Mouse (Mus musculus): ENCODE measurements at regions not wholly inside any gene's neighbourhood (a gene's known extent, or its start where the extent isn't known, plus 50 kb on each side); places are given as distances from the start of the nearest gene placed in this dataset.

DNA sequence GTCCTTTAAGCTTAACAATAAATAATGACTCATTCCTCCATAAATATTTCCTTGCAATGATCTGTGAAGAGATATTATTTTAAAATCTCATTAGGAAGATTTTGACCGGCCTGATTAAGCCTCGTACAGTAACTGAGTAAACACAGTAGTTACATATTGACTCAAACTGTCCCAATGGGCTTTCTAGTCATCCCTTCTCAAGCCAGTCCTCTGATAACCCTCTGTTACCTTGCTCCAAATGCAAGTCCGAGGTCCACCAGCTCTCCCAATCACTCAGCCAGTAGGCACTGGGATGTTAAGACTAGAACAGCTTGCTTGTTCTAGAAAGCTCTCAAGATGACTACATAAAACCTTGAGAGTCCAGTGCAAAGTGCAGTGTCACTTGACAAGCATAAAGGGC lies 160.6 kb downstream of the Pdcd6ip start:
- WGBS = 84% methylated on average over 3 of the region's 3 CpGs
- H3K27ac ChIP-seq (ENCODE audit: insufficient read depth, low read length) = no peak overlapping the region
- TF ChIP-seq POLR2A (IDR thresholded peaks at IDR 0.05; ENCODE audit: borderline replicate concordance, insufficient read depth, low read length) = no peak
- TF ChIP-seq CTCF (IDR thresholded peaks at IDR 0.05; ENCODE audit: borderline replicate concordance, insufficient read depth, low read depth, low read length) = no peak
- no peak overlapping the region for H3K4me3 ChIP-seq (replicated peaks; ENCODE audit: insufficient read depth, low read depth, low read length)
- no peaks in the 10 kb centered on the region for H3K4me1 ChIP-seq (ENCODE audit: control insufficient read depth, insufficient read depth, low read length)
- DNase-seq = no peak
- no peaks in the 10 kb centered on the region for H3K27me3 ChIP-seq (ENCODE audit: control insufficient read depth, insufficient read depth, low read length)

DNA sequence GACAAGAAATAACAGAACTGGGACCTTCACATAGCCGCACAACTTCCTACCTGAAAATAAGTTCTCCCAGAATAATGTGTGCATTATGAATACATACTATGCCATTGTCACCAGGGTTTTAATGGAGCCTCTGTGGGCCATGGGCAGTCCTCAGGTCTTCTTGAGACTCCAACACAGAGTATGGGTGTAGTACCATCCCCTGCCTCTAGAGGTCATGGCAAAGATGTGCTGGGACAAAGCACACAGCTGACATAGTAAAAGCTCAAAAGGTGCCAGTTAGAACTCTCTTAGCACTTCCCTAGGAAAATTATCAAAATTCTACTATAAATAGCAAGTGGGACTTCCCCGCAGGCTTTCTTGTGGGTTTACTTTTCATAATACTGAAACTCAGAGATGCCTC lies 179.5 kb downstream of the Pdcd6ip start:
- Histone ChIP-seq H3K4me1 (ENCODE audit: control insufficient read depth, insufficient read depth, low read length) (no peaks in the 10 kb centered on the region), H3K27ac (ENCODE audit: insufficient read depth, low read length) (no peak overlapping the region), H3K27me3 (ENCODE audit: control insufficient read depth, insufficient read depth, low read length) (no peaks in the 10 kb centered on the region), H3K4me3 (replicated peaks; ENCODE audit: insufficient read depth, low read depth, low read length) (no peak overlapping the region)
- no peak for DNase-seq
- WGBS = 79% methylated on average over 2 of the region's 2 CpGs
- TF ChIP-seq CTCF (IDR thresholded peaks at IDR 0.05; ENCODE audit: borderline replicate concordance, insufficient read depth, low read depth, low read length) (peak; percentile 59; the same call in 1 of the 2 replicates), POLR2A (IDR thresholded peaks at IDR 0.05; ENCODE audit: borderline replicate concordance, insufficient read depth, low read length) (no peak)

DNA sequence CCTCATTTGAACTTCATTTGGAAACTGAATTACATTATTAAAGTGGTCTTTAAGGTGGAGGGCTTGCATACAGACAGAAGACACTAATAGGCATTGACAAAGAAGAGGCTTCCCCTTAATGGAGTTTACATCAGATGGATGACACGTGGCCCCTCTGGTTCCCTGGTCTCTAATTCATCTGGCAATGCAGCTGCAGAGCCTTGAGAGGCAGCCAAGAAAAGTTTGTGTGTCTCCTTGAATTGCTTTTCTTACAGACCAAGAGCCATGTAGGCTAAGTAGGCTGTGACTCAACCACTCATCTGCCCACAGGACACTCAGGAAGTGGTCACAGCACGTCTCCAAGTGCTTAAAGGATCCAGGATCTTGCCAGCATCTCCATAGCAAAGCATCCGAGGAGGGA lies 183.8 kb downstream of the Pdcd6ip start:
- no peak for DNase-seq
- WGBS = 39% methylated on average over 3 of the region's 3 CpGs
- H3K4me3 ChIP-seq (replicated peaks; ENCODE audit: insufficient read depth, low read depth, low read length) = no peak overlapping the region
- H3K27ac ChIP-seq (ENCODE audit: insufficient read depth, low read length) = no peak overlapping the region
- TF ChIP-seq CTCF (IDR thresholded peaks at IDR 0.05; ENCODE audit: borderline replicate concordance, insufficient read depth, low read depth, low read length) (no peak), POLR2A (IDR thresholded peaks at IDR 0.05; ENCODE audit: borderline replicate concordance, insufficient read depth, low read length) (no peak)
- H3K4me1 ChIP-seq (ENCODE audit: control insufficient read depth, insufficient read depth, low read length) = no peaks in the 10 kb centered on the region
- H3K27me3 ChIP-seq (ENCODE audit: control insufficient read depth, insufficient read depth, low read length) = no peaks in the 10 kb centered on the region

DNA sequence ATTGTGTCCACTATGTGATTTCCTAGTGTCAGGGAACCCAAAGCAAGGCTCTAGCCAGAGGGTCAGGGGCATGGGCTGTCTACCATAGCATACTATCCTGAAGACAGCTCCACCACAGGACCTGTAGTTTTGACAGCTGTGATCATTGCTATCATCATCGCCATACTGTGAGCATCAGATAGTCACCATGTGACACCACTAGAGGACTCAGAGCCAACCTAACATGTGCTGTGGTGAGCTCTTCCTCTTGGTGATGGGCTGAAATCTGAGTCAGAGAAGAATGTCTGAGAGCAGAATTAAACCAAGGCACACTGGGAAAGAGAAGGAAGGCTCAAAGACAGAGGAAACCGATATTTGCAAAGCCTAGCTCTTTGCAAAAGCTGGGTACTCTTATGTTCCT lies 184.9 kb downstream of the Pdcd6ip start:
- H3K27me3 ChIP-seq (ENCODE audit: control insufficient read depth, insufficient read depth, low read length) = no peaks in the 10 kb centered on the region
- H3K4me3 ChIP-seq (replicated peaks; ENCODE audit: insufficient read depth, low read depth, low read length) = no peak overlapping the region
- DNase-seq = no peak
- 84% methylated on average over 2 of the region's 2 CpGs for WGBS
- no peaks in the 10 kb centered on the region for H3K4me1 ChIP-seq (ENCODE audit: control insufficient read depth, insufficient read depth, low read length)
- TF ChIP-seq POLR2A (IDR thresholded peaks at IDR 0.05; ENCODE audit: borderline replicate concordance, insufficient read depth, low read length) (no peak), CTCF (IDR thresholded peaks at IDR 0.05; ENCODE audit: borderline replicate concordance, insufficient read depth, low read depth, low read length) (no peak)
- no peak overlapping the region for H3K27ac ChIP-seq (ENCODE audit: insufficient read depth, low read length)

DNA sequence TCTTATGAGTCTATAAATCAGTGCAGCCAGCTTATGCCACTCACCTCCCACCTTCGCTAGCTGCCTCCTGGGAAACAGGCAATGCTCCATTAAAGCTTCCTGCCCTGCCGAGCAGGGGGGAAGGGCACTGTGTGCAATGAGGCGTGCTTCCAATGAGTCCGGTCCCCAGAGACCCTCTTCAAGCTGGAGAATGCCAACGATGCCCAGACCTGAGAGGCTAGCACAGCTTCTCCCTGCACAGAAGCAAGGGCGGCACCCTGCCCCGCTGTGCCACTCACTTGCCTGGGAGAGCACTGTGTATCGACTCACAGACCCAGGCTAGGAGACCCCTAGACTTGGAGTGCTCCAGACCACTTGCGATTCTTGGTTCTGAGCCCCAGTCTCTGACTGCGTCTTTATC lies 188.3 kb downstream of the Pdcd6ip start:
- Histone ChIP-seq H3K4me1 (ENCODE audit: control insufficient read depth, insufficient read depth, low read length) (no peaks in the 10 kb centered on the region), H3K27ac (ENCODE audit: insufficient read depth, low read length) (no peak overlapping the region), H3K4me3 (replicated peaks; ENCODE audit: insufficient read depth, low read depth, low read length) (no peak overlapping the region), H3K27me3 (ENCODE audit: control insufficient read depth, insufficient read depth, low read length) (no peaks in the 10 kb centered on the region)
- WGBS = 39% methylated on average over 10 of the region's 10 CpGs
- TF ChIP-seq CTCF (IDR thresholded peaks at IDR 0.05; ENCODE audit: borderline replicate concordance, insufficient read depth, low read depth, low read length) = no peak
- no peak for DNase-seq

DNA sequence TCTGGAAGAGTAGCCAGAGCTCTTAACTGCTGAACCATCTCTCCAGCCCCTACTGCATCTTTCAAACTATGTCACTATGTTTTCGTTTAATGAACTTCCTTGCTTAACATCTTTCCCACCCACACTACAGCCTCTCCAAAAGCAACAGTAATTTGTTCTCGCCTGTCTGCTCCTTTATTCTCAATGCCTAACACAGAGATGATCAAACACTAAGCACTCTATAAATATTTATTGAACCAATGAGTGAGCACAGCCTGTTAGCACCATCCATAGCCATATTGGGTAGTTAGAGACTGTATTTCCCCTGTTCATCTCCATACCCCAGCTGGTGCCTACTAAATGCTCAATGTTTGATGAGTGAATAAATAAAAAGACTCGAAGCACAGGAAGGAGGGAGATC lies 189.6 kb downstream of the Pdcd6ip start:
- Histone ChIP-seq H3K4me1 (ENCODE audit: control insufficient read depth, insufficient read depth, low read length) (no peaks in the 10 kb centered on the region), H3K27me3 (ENCODE audit: control insufficient read depth, insufficient read depth, low read length) (no peaks in the 10 kb centered on the region), H3K4me3 (replicated peaks; ENCODE audit: insufficient read depth, low read depth, low read length) (no peak overlapping the region), H3K27ac (ENCODE audit: insufficient read depth, low read length) (no peak overlapping the region)
- WGBS = 74% methylated on average over 3 of the region's 3 CpGs
- TF ChIP-seq CTCF (IDR thresholded peaks at IDR 0.05; ENCODE audit: borderline replicate concordance, insufficient read depth, low read depth, low read length) (no peak), POLR2A (IDR thresholded peaks at IDR 0.05; ENCODE audit: borderline replicate concordance, insufficient read depth, low read length) (no peak)
- DNase-seq = no peak

DNA sequence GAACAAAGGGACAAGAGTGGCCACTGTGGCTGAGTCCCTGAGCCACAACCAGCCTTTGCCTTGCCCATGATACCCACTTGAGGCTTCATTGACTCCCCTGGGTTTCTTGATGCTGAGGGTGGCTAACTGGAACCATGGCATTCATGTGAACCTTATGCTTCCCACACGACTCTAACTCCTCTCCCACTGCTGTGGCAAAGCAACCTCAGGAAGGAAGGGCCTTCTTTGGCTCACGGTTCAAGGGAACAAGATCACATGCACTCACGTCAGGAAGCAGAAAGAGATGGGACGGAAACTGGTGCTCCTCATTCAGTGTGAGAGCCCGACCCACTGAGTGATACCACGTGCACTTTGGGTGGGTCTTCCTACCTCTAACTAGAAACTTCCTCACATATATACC lies 190.3 kb downstream of the Pdcd6ip start:
- no peak overlapping the region for H3K4me3 ChIP-seq (replicated peaks; ENCODE audit: insufficient read depth, low read depth, low read length)
- DNase-seq = no peak
- no peaks in the 10 kb centered on the region for H3K4me1 ChIP-seq (ENCODE audit: control insufficient read depth, insufficient read depth, low read length)
- 94% methylated on average over 6 of the region's 6 CpGs for WGBS
- no peaks in the 10 kb centered on the region for H3K27me3 ChIP-seq (ENCODE audit: control insufficient read depth, insufficient read depth, low read length)
- H3K27ac ChIP-seq (ENCODE audit: insufficient read depth, low read length) = no peak overlapping the region
- no peak for TF ChIP-seq POLR2A (IDR thresholded peaks at IDR 0.05; ENCODE audit: borderline replicate concordance, insufficient read depth, low read length)
- TF ChIP-seq CTCF (IDR thresholded peaks at IDR 0.05; ENCODE audit: borderline replicate concordance, insufficient read depth, low read depth, low read length) = no peak

DNA sequence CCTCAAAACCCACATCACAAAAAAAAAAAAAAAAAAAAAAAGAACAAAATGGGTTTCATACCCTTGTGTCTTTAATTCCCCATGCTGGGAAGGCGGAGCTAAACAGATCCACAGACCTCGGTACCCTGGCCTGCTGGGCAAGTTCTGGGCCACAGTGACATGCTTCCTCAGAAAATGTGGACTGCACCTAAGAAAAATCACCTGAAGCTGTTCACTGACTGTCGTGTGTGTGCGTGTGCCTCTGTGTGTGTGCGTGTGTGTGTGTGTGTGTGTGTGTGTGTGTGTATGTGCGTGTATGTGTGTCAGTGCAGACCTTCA lies 192.4 kb downstream of the Pdcd6ip start:
- Histone ChIP-seq H3K4me3 (replicated peaks; ENCODE audit: insufficient read depth, low read depth, low read length) (no peak overlapping the region), H3K27me3 (ENCODE audit: control insufficient read depth, insufficient read depth, low read length) (no peaks in the 10 kb centered on the region), H3K4me1 (ENCODE audit: control insufficient read depth, insufficient read depth, low read length) (no peaks in the 10 kb centered on the region), H3K27ac (ENCODE audit: insufficient read depth, low read length) (no peak overlapping the region)
- TF ChIP-seq POLR2A (IDR thresholded peaks at IDR 0.05; ENCODE audit: borderline replicate concordance, insufficient read depth, low read length) = no peak
- TF ChIP-seq CTCF (IDR thresholded peaks at IDR 0.05; ENCODE audit: borderline replicate concordance, insufficient read depth, low read depth, low read length) = no peak
- 75% methylated on average over 6 of the region's 6 CpGs for WGBS
- DNase-seq = no peak
